Mouse (Mus musculus) heart, embryonic 10.5 days (tissue): Measurements from ENCODE around the gene Clta. TPM values are rescaled to one million over a fixed set of nuclear protein-coding genes. Genes with fewer than 3 reads are reported as not detected.
A peak's percentile ranks its signal among the peaks of the same experiment; 100 is the strongest.

Experiments used
- DNase-seq: peaks from one replicate; pipeline ENCODE4 v3.0.0-alpha.2; 2017; ENCODE audit warnings: low spot score
- H3K27ac ChIP-seq: fragments of 300-500 bp; sonication (generic); 2 replicates; pipeline ENCODE4 v1.5.1; 2016; ENCODE audit warnings: mild to moderate bottlenecking
- H3K27me3 ChIP-seq: fragments of 300-500 bp; sonication (generic); 2 replicates; pipeline ENCODE4 v1.6.1; 2016; ENCODE audit warnings: mild to moderate bottlenecking; ENCODE audit not compliant: poor library complexity, insufficient read depth, severe bottlenecking
- H3K36me3 ChIP-seq: fragments of 300-500 bp; sonication (generic); 2 replicates; pipeline ENCODE4 v1.6.1; 2016; ENCODE audit warnings: mild to moderate bottlenecking, moderate library complexity
- H3K4me1 ChIP-seq: fragments of 300-500 bp; sonication (generic); 2 replicates; pipeline ENCODE4 v1.6.1; 2016; ENCODE audit warnings: mild to moderate bottlenecking
- H3K4me3 ChIP-seq: fragments of 300-500 bp; sonication (generic); 2 replicates; pipeline ENCODE4 v1.5.1; 2016; ENCODE audit warnings: mild to moderate bottlenecking, moderate library complexity
- H3K9me3 ChIP-seq: fragments of 300-500 bp; sonication (generic); 2 replicates; pipeline ENCODE4 v1.6.1; 2016; ENCODE audit warnings: mild to moderate bottlenecking, moderate library complexity
- WGBS: fragments of 180-500 bp; shearing (Covaris S2); methylation state at CpG from one replicate; pipeline ENCODE4 v1.1.7; 2016; 5-methylcytosine and 5-hydroxymethylcytosine counted together
- polyA plus RNA-seq: library from polyadenylated mRNA; unstranded; fragments of >200 nt; fragmentation: Nextera tagmentation; extraction: Ambion mirVana; gene quantifications from 2 replicates; pipeline ENCODE4 v1.2.1, GENCODE M21; 2016

The Clta gene
- polyA plus RNA-seq, 1 experiment from 2014 or later: 170 TPM

DNA sequence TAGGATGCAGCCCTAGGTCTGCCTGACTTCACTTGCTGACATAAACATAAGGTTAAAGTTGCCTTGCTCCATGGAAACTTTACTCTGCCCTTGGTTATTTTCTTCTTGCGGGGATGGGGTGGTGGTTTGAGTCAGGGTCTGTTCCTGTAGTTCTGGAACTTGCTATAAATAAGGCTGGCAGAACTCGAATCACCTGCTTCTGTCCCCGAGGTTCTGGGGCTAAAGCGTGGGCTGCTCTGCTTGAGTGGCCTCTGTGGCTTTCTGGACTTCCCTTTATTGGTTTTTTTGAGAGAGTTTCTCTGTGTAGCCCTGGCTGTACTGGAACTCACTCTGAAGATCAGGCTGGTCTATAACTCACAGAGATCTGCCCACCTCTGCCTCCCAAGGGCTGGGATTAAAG is 11.8 kb downstream of the Clta start:
- Histone ChIP-seq H3K4me3 (no peak overlapping the region), H3K4me1 (peaks cover 37% of the 10 kb centered on the region), H3K27ac (no peak overlapping the region), H3K36me3 (peaks cover 43% of the 10 kb centered on the region), H3K27me3 (no peaks in the 10 kb centered on the region), H3K9me3 (no peaks in the 10 kb centered on the region)
- 93% methylated on average over 4 of the region's 4 CpGs for WGBS
- DNase-seq: peak; percentile 42

DNA sequence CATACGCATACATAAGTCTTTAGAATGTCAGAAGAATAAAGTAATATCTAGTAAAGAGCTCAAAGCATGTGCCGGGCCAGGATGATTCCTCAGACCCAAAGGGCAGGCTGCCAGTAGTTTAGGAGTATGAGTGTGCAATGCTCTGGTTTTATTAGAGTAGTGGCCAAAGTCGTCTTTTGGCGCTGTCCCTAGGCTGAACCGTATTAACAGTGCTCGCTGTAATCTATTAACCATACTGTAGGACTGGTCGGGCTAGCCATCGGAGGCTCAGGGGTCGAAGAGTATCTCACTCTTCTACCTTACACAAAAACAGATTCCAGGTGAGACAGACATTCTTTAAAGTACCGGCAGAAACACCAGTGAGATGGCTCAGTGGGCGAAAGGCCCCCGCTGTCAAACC is 12.5 kb downstream of the Clta start:
- 93% methylated on average over 12 of the region's 12 CpGs for WGBS
- H3K36me3 ChIP-seq: peaks cover 50% of the 10 kb centered on the region

DNA sequence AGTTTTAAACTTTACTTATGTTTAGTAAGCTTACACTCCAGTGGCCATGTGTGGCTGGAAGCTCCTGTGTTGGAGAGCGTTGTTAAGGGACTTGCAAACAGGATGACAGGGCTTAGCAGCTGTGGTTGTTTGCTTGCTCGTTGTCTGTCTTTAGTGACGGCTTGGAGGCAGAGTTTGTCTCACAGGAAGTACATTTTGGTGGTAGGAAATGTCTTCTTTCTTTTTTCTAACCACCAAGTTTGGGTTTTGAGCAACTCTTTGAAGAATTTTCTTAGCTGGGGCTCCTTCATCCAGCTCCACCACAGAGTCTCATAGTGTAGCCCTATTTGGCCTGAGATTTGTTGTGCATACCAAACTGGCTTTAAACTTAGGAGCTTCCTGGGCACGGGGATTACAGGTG is 18.1 kb downstream of the Clta start:
- peak; percentile 41 for DNase-seq
- peaks cover 14% of the 10 kb centered on the region for H3K4me1 ChIP-seq
- H3K27me3 ChIP-seq: no peaks in the 10 kb centered on the region
- H3K36me3 ChIP-seq: peaks cover 95% of the 10 kb centered on the region
- H3K27ac ChIP-seq: no peak overlapping the region
- H3K4me3 ChIP-seq: no peak overlapping the region
- no peaks in the 10 kb centered on the region for H3K9me3 ChIP-seq
- WGBS: 86% methylated on average over 4 of the region's 4 CpGs

More for the DNA sequence above, 12.5 kb downstream of the Clta start:
- H3K4me3 ChIP-seq: no peak overlapping the region
- no peaks in the 10 kb centered on the region for H3K9me3 ChIP-seq
- no peaks in the 10 kb centered on the region for H3K27me3 ChIP-seq
- H3K27ac ChIP-seq: no peak overlapping the region
- peaks cover 37% of the 10 kb centered on the region for H3K4me1 ChIP-seq
- peak; percentile 61 for DNase-seq

DNA sequence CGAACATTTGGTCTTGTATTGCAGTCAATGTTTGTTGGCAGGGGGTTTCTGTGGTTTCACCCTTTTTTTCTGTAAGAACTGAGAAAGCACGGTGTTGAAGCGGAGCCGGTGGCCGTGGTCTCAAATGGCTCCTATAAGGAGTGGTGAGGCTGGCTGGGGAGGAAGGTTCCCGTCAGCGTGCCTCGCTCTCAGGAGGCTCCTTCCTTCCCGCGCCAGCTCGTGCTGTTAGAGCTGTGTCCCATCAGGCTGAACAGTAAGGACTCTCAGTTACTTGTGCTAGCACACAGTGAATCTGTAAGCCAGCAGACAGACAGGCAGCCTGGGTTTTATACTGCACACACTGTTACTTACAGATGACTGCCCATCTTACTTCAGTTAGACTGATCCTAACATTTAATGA is 18.5 kb downstream of the Clta start:
- Histone ChIP-seq H3K4me1 (peaks cover 12% of the 10 kb centered on the region), H3K4me3 (no peak overlapping the region), H3K27ac (no peak overlapping the region), H3K36me3 (peaks cover 99% of the 10 kb centered on the region), H3K27me3 (no peaks in the 10 kb centered on the region), H3K9me3 (no peaks in the 10 kb centered on the region)
- 95% methylated on average over 11 of the region's 11 CpGs for WGBS
- DNase-seq: peak; percentile 61

DNA sequence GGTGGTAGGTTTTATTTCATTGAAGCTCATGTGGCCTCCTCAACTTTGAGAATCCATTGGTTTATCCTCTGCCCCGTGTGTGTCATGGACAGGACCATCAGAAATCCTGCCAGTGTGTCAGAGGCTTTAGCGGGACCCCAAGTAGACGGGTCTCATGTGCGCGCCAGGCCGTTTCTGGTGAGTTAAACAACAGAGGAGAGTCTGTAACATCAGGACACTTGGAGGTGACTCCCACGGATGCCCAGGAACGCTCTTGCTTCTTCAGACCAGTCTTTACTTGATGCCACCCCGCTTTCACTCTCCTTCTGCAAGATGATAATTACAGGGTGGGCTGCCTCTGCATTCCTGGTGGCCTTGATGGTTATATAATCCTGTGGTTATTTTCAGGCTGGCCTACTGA is 19.4 kb downstream of the Clta start:
- no peaks in the 10 kb centered on the region for H3K27me3 ChIP-seq
- H3K4me1 ChIP-seq: peaks cover 11% of the 10 kb centered on the region; the same call in 1 of the 2 replicates
- H3K36me3 ChIP-seq: peaks cover 96% of the 10 kb centered on the region
- no peaks in the 10 kb centered on the region for H3K9me3 ChIP-seq
- WGBS: 93% methylated on average over 9 of the region's 9 CpGs
- no peak overlapping the region for H3K27ac ChIP-seq
- H3K4me3 ChIP-seq: no peak overlapping the region
- peak; percentile 57 for DNase-seq

DNA sequence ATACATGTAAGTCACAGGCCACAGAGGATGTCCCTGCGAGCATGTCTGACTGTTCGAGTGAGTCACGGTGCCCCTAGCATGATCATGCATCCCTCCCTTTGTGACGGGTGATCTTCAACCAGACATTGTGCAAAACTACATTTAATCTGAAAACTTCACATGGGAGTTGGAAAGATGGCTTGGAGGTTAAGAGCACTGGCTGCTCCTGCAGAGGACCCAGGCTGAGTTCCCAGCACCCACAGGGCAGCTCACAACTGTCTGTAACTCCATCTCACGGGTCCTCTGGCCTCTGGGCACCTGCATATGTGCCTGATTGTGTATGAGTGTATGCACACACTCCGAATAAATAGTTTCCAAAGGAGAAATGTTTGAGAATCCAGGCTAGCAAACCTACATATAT is 20.0 kb downstream of the Clta start:
- H3K4me1 ChIP-seq: peaks cover 16% of the 10 kb centered on the region
- WGBS: 96% methylated on average over 6 of the region's 6 CpGs
- DNase-seq: peak; percentile 52
- no peak overlapping the region for H3K27ac ChIP-seq
- no peaks in the 10 kb centered on the region for H3K27me3 ChIP-seq
- no peak overlapping the region for H3K4me3 ChIP-seq
- H3K9me3 ChIP-seq: no peaks in the 10 kb centered on the region
- H3K36me3 ChIP-seq: peaks cover 96% of the 10 kb centered on the region

DNA sequence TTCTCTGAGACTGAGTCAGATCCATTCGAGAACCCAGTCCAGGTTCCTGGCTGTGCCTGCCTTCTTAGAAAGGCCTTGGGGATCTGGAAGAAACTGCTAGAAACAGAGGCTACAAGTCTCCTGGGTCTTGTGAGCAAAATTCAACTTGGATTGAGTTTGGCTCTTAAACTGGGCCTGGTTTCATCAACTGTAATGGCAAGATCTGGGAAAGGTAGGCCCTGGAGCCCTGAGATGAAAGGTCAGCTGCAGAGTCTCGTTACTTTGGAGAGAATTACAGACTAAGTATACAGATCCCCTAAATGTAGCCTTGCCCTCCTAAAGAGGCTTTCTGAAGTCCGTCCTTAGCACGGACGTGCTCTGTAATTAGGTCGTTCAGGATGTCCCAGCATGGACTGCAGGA is 21.3 kb downstream of the Clta start:
- 92% methylated on average over 6 of the region's 6 CpGs for WGBS
- Histone ChIP-seq H3K9me3 (no peaks in the 10 kb centered on the region), H3K27me3 (no peaks in the 10 kb centered on the region), H3K27ac (no peak overlapping the region), H3K4me1 (peaks cover 28% of the 10 kb centered on the region), H3K36me3 (peaks cover 96% of the 10 kb centered on the region), H3K4me3 (no peak overlapping the region)
- peak; percentile 51 for DNase-seq

DNA sequence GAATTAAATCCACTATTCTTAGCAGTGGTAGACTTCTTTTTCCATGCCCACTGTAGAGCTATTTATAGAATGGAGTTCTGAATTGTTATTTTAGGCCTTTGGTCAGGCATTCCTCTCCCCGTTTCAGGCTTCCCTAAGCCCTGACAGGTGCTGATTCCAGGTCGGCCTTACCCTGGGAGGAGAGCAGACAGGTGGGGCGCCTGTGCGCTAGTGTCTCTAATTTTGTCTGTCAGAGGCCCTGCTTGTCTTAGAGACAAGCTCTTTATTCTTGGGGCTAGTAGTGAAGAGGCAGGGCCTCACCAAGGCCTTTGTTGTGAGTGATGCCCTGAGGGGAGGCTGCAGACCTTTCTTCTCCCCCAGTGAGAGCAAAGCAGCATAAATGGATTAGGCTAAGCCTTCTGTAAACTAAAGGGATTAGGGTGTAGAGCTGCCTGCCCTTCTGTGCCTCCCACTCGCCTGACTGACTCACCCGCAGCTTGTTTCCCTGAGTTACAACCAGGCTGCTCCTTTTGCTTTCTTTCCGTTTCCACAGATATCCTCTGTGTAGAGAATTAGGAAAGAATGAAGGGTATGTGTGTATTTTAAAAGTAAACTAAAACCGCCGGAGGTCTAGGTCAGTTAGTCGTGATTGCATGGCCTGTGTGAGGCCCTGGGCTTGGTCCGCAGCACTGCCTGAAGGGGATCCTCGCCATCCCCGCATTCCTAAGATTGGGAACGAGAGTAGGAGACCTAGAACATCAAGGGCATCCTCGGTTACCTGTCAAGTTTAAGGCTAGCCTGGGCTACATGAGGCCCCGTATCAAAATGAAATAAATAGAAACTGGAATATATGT is 24.3 kb downstream of the Clta start:
- Histone ChIP-seq H3K27me3 (no peaks in the 10 kb centered on the region), H3K27ac (peak overlapping the region; percentile 78), H3K4me1 (peaks cover 30% of the 10 kb centered on the region), H3K9me3 (no peaks in the 10 kb centered on the region), H3K36me3 (peaks cover 96% of the 10 kb centered on the region), H3K4me3 (0 out of 2 replicates have a peak overlapping the region, but pooled peaks have one; percentile 18)
- DNase-seq: no peak
- 44% methylated on average over 16 of the region's 16 CpGs for WGBS

DNA sequence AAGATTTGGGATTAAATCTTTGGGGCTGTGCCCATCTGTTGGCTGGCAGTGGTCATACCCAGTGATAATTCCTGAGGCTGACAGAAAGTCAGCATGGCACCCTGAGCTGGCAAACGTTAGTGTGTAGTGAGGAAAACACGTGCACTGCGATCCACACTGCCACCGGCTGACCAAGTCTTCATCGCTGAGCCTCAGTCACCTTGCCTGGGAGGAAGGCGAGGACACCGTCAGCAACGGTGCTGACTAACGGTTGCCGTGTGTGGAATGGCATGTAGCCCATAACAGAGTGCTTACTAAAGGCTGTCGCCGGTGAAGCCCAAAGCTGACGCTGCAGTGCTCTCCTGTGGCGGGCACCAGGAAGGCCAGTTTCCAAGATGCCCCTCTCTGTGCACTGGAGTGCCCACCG is 25.4 kb downstream of the Clta start:
- peaks cover 90% of the 10 kb centered on the region for H3K36me3 ChIP-seq
- H3K4me3 ChIP-seq: no peak overlapping the region
- no peaks in the 10 kb centered on the region for H3K27me3 ChIP-seq
- DNase-seq: no peak
- WGBS: 81% methylated on average over 15 of the region's 15 CpGs
- H3K4me1 ChIP-seq: peaks cover 30% of the 10 kb centered on the region
- peak overlapping the region; percentile 78 for H3K27ac ChIP-seq
- no peaks in the 10 kb centered on the region for H3K9me3 ChIP-seq

DNA sequence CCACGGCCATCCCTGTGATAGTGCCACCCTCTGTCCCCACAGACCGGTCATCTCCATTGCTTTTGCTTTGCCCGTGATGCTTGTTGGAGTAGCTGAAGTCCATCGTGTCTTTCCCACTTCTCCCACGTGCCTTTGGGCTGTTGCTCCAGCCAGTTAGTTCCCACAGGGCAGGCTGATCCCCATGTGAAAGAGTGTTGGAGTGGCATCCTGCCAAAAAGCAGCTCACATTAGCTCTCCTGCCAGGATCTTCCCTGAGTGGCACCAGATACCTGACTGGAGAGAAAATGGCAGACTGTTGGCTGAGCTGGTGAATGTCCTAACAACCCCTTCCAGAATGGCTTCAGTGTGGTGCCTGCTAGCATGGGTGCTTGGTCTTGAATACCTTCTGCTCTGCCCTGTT is 27.3 kb downstream of the Clta start:
- WGBS: 90% methylated on average over 5 of the region's 5 CpGs
- H3K27ac ChIP-seq: no peak overlapping the region

DNA sequence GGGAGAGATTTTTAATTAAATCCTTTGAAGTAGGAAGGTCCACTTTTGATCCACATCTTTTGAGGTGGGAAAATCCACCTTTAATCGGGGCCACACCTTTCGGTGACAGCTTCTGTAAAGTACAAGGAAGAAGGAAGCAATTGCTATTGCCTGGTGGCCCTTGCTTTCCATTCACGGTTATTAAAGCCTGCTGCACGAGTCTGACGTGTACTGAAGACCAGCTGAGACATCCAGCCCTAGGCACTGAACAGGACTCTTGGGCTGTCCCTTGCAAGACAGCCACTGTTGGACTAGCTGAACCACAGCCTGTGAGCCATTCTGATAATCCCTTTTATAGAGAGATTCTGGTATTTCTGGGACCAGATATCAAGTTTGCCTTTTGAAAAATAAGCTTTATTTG is 32.2 kb downstream of the Clta start:
- H3K4me3 ChIP-seq: no peak overlapping the region
- no peaks in the 10 kb centered on the region for H3K9me3 ChIP-seq
- 0 out of 2 replicates have a peak, but pooled peaks cover 5% of the 10 kb centered on the region for H3K4me1 ChIP-seq
- peaks cover 81% of the 10 kb centered on the region for H3K36me3 ChIP-seq
- WGBS: 82% methylated on average over 5 of the region's 5 CpGs
- no peak overlapping the region for H3K27ac ChIP-seq
- H3K27me3 ChIP-seq: no peaks in the 10 kb centered on the region
- DNase-seq: no peak

More for the DNA sequence above, 27.3 kb downstream of the Clta start:
- no peak for DNase-seq
- Histone ChIP-seq H3K27me3 (no peaks in the 10 kb centered on the region), H3K4me3 (no peak overlapping the region), H3K36me3 (peaks cover 79% of the 10 kb centered on the region), H3K9me3 (no peaks in the 10 kb centered on the region), H3K4me1 (peaks cover 35% of the 10 kb centered on the region)

DNA sequence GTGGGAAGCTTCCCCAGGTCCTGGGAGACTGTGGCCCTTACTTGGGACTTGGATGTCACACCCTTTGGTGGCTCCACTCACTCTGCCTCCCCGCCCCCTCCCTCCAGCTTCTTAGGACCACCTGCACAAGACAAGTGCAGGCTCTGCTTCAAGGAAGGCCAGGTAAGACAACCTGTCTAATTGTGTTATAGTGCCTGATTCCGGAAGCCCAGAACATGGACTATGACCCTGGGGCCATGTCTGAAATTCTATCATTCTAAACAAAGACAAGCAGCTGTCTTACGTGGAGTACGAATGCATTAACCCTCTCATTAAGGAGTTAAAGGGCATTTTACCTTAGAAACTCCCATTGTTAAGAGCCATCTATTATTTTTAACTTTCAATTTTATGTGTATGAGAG is 36.5 kb downstream of the Clta start:
- no peak overlapping the region for H3K4me3 ChIP-seq
- H3K27ac ChIP-seq: no peak overlapping the region
- no peak for DNase-seq
- WGBS: 94% methylated on average over 4 of the region's 4 CpGs
- H3K9me3 ChIP-seq: no peaks in the 10 kb centered on the region
- H3K4me1 ChIP-seq: no peaks in the 10 kb centered on the region
- no peaks in the 10 kb centered on the region for H3K27me3 ChIP-seq
- peaks cover 75% of the 10 kb centered on the region for H3K36me3 ChIP-seq

DNA sequence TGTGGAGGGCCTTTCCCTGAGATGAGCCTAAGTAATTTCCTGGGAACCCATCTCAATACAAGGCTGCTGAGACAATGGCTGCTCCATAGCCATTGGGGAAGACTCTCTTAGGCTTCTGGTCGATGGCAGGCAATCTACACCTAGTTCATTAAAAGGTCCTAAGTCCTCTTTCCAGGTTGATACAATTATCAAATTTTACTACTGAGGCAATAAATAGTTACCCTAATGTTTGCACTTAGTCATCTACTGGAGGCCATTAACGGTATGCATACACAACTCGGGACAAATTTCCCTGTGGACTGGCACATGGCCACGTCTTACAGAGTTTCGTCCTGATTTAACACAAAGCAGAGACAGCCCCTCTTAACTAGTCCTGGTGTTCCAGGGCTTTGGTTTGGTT is 38.2 kb downstream of the Clta start:
- H3K27me3 ChIP-seq: no peaks in the 10 kb centered on the region
- peaks cover 67% of the 10 kb centered on the region for H3K36me3 ChIP-seq
- H3K9me3 ChIP-seq: no peaks in the 10 kb centered on the region
- DNase-seq: no peak
- H3K27ac ChIP-seq: no peak overlapping the region
- no peaks in the 10 kb centered on the region for H3K4me1 ChIP-seq
- H3K4me3 ChIP-seq: no peak overlapping the region
- 90% methylated on average over 5 of the region's 5 CpGs for WGBS
